Mouse (Mus musculus) heart, embryonic 15.5 days (tissue): Measurements from ENCODE around the gene Gm15155. TPM values are rescaled to one million over a fixed set of nuclear protein-coding genes. Genes with fewer than 3 reads are reported as not detected.
"Not testable (repeated sequence)": the region's sequence is repeated elsewhere in the genome, so short reads cannot be mapped to it uniquely, and the experiment has no call there.

Experiments
- ATAC-seq: fragments of 200-750 bp; cut with Nextera tagmentation; replicated peaks from 2 replicates; pipeline ENCODE4 v1.8.0; 2017; ENCODE audit warnings: low read depth, moderate TSS enrichment; ENCODE audit not compliant: insufficient number of reproducible peaks, insufficient read depth, low FRiP score
- H3K27ac ChIP-seq: fragments of 300-500 bp; sonication (generic); 2 replicates; pipeline ENCODE4 v1.5.1; 2015; ENCODE audit warnings: mild to moderate bottlenecking, inconsistent platforms
- H3K27me3 ChIP-seq: fragments of 300-500 bp; sonication (generic); 2 replicates; pipeline ENCODE4 v1.6.1; 2015; ENCODE audit warnings: inconsistent platforms
- H3K36me3 ChIP-seq: fragments of 300-500 bp; sonication (generic); 2 replicates; pipeline ENCODE4 v1.6.1; 2015; ENCODE audit warnings: mild to moderate bottlenecking, inconsistent platforms
- H3K4me1 ChIP-seq: fragments of 300-500 bp; sonication (generic); replicated peaks from 2 replicates; pipeline ENCODE4 v1.6.1; 2015; ENCODE audit warnings: inconsistent platforms
- H3K4me2 ChIP-seq: fragments of 300-500 bp; sonication (generic); 2 replicates; pipeline ENCODE4 v1.6.1; 2015; ENCODE audit warnings: inconsistent platforms, mild to moderate bottlenecking, moderate library complexity
- H3K4me3 ChIP-seq: fragments of 300-500 bp; sonication (generic); 2 replicates; pipeline ENCODE4 v1.5.1; 2015; ENCODE audit warnings: mild to moderate bottlenecking, inconsistent platforms
- H3K9ac ChIP-seq: fragments of 300-500 bp; sonication (generic); 2 replicates; pipeline ENCODE4 v1.6.1; 2015; ENCODE audit warnings: mild to moderate bottlenecking, inconsistent platforms
- H3K9me3 ChIP-seq: fragments of 300-500 bp; sonication (generic); replicated peaks from 2 replicates; pipeline ENCODE4 v1.6.1; 2016; ENCODE audit warnings: inconsistent platforms
- WGBS: fragments of 180-500 bp; shearing (Covaris S2); methylation state at CpG from one replicate; pipeline ENCODE4 v1.1.7; 2015; ENCODE audit warnings: mixed read lengths; 5-methylcytosine and 5-hydroxymethylcytosine counted together
- polyA plus RNA-seq: library from polyadenylated mRNA; unstranded; fragments of >200 nt; fragmentation: Nextera tagmentation; extraction: Ambion mirVana; gene quantifications from 2 replicates; pipeline ENCODE4 v1.2.1, GENCODE M21; 2015

The Gm15155 gene
- polyA plus RNA-seq, 1 experiment from 2014 or later = not detected

- H3K4me2 ChIP-seq = no peak overlapping the region
- no peak for ATAC-seq
- no peak overlapping the region for H3K4me3 ChIP-seq
- no peak overlapping the region for H3K9ac ChIP-seq
- H3K27ac ChIP-seq = no peak overlapping the region
- H3K9me3 ChIP-seq = no peaks in the 10 kb centered on the region
- H3K27me3 ChIP-seq = no peaks in the 10 kb centered on the region
- 39% methylated on average over 2 of the region's 2 CpGs for WGBS
- H3K36me3 ChIP-seq = no peaks in the 10 kb centered on the region
- H3K4me1 ChIP-seq = no peaks in the 10 kb centered on the region
These were observed 531.2 kb downstream of the Gm15155 start for GRCm38 (mm10) chrX:156155776-156156175.

DNA sequence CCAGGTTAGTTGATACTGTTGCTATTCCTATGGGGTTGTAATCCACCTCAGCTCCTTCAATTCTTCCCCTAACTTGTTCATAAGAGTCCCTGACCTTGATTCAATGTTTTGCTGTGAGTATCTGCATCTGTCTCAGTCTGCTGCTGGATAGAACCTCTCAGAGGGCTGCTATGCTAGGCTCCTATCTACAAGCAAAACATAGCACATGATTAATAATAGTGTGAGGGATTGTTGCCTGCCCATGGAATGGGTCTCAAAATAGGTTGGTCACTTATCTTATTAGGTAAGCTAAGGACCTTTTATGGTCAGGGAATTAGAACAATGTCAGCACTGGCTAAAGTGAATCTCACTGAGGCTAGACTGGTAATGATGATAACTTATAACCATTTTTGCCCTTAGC is 547.0 kb downstream of the Gm15155 start:
- no peak; the same call in 1 of the 2 replicates for ATAC-seq
- Histone ChIP-seq H3K9ac (no peak overlapping the region), H3K9me3 (no peaks in the 10 kb centered on the region), H3K27ac (peak overlapping the region; percentile 58), H3K4me2 (no peak overlapping the region), H3K4me3 (no peak overlapping the region), H3K36me3 (no peaks in the 10 kb centered on the region), H3K27me3 (no peaks in the 10 kb centered on the region), H3K4me1 (no peaks in the 10 kb centered on the region)

DNA sequence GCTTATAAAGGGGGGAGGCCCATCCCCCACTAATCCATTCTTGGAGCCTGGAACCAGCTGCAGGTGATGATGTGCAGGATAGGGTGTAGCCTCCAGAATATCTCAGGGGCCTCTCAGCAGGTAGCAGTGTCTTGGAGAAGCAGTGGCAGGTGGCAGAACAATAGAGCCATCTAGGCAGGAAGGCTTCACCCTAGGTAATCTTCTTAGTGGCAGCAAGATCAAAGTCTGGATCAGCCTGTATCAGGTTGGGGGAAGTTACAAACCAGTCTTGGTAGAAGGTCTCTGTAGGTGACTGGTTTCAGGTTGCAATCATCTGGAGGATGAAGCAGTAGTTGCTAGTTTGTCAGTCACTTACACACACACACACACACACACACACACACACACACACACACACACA is 679.3 kb downstream of the Gm15155 start:
- not testable (repeated sequence) for H3K4me2 ChIP-seq, H3K4me1 ChIP-seq, H3K4me3 ChIP-seq, H3K9ac ChIP-seq, H3K27ac ChIP-seq, H3K36me3 ChIP-seq, ATAC-seq, H3K9me3 ChIP-seq, H3K27me3 ChIP-seq

Other genes starting within 250 kb of the Gm15155 start
- gene Ptchd1, start 927 bp upstream of the Gm15155 start, polyA plus RNA-seq = 0.39 and 0.67 TPM in 2 replicates